Mouse (Mus musculus): ENCODE measurements at regions not wholly inside any gene's neighbourhood (a gene's known extent, or its start where the extent isn't known, plus 50 kb on each side); places are given as distances from the start of the nearest gene placed in this dataset.

- Histone ChIP-seq H3K4me3 (replicated peaks) (no peak overlapping the region), H3K36me3 (replicated peaks; ENCODE audit: low read length) (no peaks in the 10 kb centered on the region), H3K27me3 (replicated peaks) (no peaks in the 10 kb centered on the region), H3K4me1 (no peaks in the 10 kb centered on the region), H3K9me3 (no peaks in the 10 kb centered on the region)
- TF ChIP-seq GATA1 (IDR thresholded peaks at IDR 0.05; ENCODE audit: borderline replicate concordance, low read length) (no peak), FLI1 (IDR thresholded peaks at IDR 0.05; ENCODE audit: low read length) (no peak)
These were observed 547.4 kb downstream of the Nyap2 start for GRCm38 (mm10) chr1:81624141-81624540.

GRCm38 (mm10) chr1:81632704-81633103 lies 556.0 kb downstream of the Nyap2 start:
- Histone ChIP-seq H3K4me1 (no peaks in the 10 kb centered on the region), H3K4me3 (replicated peaks) (no peak overlapping the region), H3K9me3 (peaks cover 8% of the 10 kb centered on the region), H3K36me3 (replicated peaks; ENCODE audit: low read length) (no peaks in the 10 kb centered on the region), H3K27me3 (replicated peaks) (no peaks in the 10 kb centered on the region)
- TF ChIP-seq GATA1 (IDR thresholded peaks at IDR 0.05; ENCODE audit: borderline replicate concordance, low read length) (no peak), FLI1 (IDR thresholded peaks at IDR 0.05; ENCODE audit: low read length) (no peak)

GRCm38 (mm10) chr1:81637357-81637756 lies 560.6 kb downstream of the Nyap2 start:
- H3K9me3 ChIP-seq, result peaks cover 14% of the 10 kb centered on the region
- no peaks in the 10 kb centered on the region for H3K27me3 ChIP-seq (replicated peaks)
- no peak overlapping the region for H3K4me3 ChIP-seq (replicated peaks)
- H3K36me3 ChIP-seq (replicated peaks; ENCODE audit: low read length), result no peaks in the 10 kb centered on the region
- TF ChIP-seq FLI1 (IDR thresholded peaks at IDR 0.05; ENCODE audit: low read length) (no peak), GATA1 (IDR thresholded peaks at IDR 0.05; ENCODE audit: borderline replicate concordance, low read length) (no peak)
- H3K4me1 ChIP-seq, result no peaks in the 10 kb centered on the region

- no peak for TF ChIP-seq FLI1 (IDR thresholded peaks at IDR 0.05; ENCODE audit: low read length)
- TF ChIP-seq GATA1 (IDR thresholded peaks at IDR 0.05; ENCODE audit: borderline replicate concordance, low read length), result no peak
- Histone ChIP-seq H3K4me1 (no peaks in the 10 kb centered on the region), H3K4me3 (replicated peaks) (no peak overlapping the region), H3K9me3 (peaks cover 8% of the 10 kb centered on the region; the same call in 1 of the 2 replicates), H3K36me3 (replicated peaks; ENCODE audit: low read length) (no peaks in the 10 kb centered on the region), H3K27me3 (replicated peaks) (no peaks in the 10 kb centered on the region)
These were observed 576.4 kb downstream of the Nyap2 start for GRCm38 (mm10) chr1:81652990-81653717.

GRCm38 (mm10) chr1:81661245-81661644 lies 571.7 kb upstream of the Gm9747 start:
- Histone ChIP-seq H3K9me3 (0 out of 2 replicates have a peak, but pooled peaks cover 3% of the 10 kb centered on the region), H3K36me3 (replicated peaks; ENCODE audit: low read length) (no peaks in the 10 kb centered on the region), H3K4me1 (no peaks in the 10 kb centered on the region), H3K4me3 (replicated peaks) (no peak overlapping the region), H3K27me3 (replicated peaks) (no peaks in the 10 kb centered on the region)
- TF ChIP-seq GATA1 (IDR thresholded peaks at IDR 0.05; ENCODE audit: borderline replicate concordance, low read length), result no peak
- TF ChIP-seq FLI1 (IDR thresholded peaks at IDR 0.05; ENCODE audit: low read length), result no peak

GRCm38 (mm10) chr1:81671142-81671541 lies 561.8 kb upstream of the Gm9747 start:
- H3K9me3 ChIP-seq, result no peaks in the 10 kb centered on the region
- H3K27me3 ChIP-seq (replicated peaks), result no peaks in the 10 kb centered on the region
- TF ChIP-seq GATA1 (IDR thresholded peaks at IDR 0.05; ENCODE audit: borderline replicate concordance, low read length) (no peak), FLI1 (IDR thresholded peaks at IDR 0.05; ENCODE audit: low read length) (no peak)

GRCm38 (mm10) chr1:81671725-81672124 lies 561.2 kb upstream of the Gm9747 start:
- Histone ChIP-seq H3K9me3 (no peaks in the 10 kb centered on the region), H3K4me3 (replicated peaks) (no peak overlapping the region), H3K36me3 (replicated peaks; ENCODE audit: low read length) (no peaks in the 10 kb centered on the region), H3K4me1 (no peaks in the 10 kb centered on the region), H3K27me3 (replicated peaks) (no peaks in the 10 kb centered on the region)
- TF ChIP-seq GATA1 (IDR thresholded peaks at IDR 0.05; ENCODE audit: borderline replicate concordance, low read length), result no peak
- TF ChIP-seq FLI1 (IDR thresholded peaks at IDR 0.05; ENCODE audit: low read length), result no peak

More at GRCm38 (mm10) chr1:81671142-81671541, 561.8 kb upstream of the Gm9747 start:
- H3K4me3 ChIP-seq (replicated peaks), result no peak overlapping the region
- H3K36me3 ChIP-seq (replicated peaks; ENCODE audit: low read length), result no peaks in the 10 kb centered on the region
- no peaks in the 10 kb centered on the region for H3K4me1 ChIP-seq

- H3K4me1 ChIP-seq, result no peaks in the 10 kb centered on the region
- TF ChIP-seq GATA1 (IDR thresholded peaks at IDR 0.05; ENCODE audit: borderline replicate concordance, low read length) (no peak), FLI1 (IDR thresholded peaks at IDR 0.05; ENCODE audit: low read length) (no peak)
These were observed 557.2 kb upstream of the Gm9747 start for GRCm38 (mm10) chr1:81675576-81676342.

GRCm38 (mm10) chr1:81677768-81678400 lies 555.0 kb upstream of the Gm9747 start:
- no peak for TF ChIP-seq FLI1 (IDR thresholded peaks at IDR 0.05; ENCODE audit: low read length)
- H3K27me3 ChIP-seq (replicated peaks), result no peaks in the 10 kb centered on the region

More at GRCm38 (mm10) chr1:81675576-81676342, 557.2 kb upstream of the Gm9747 start:
- H3K36me3 ChIP-seq (replicated peaks; ENCODE audit: low read length), result no peaks in the 10 kb centered on the region
- H3K4me3 ChIP-seq (replicated peaks), result no peak overlapping the region
- peaks cover 7% of the 10 kb centered on the region for H3K9me3 ChIP-seq
- no peaks in the 10 kb centered on the region for H3K27me3 ChIP-seq (replicated peaks)

More at GRCm38 (mm10) chr1:81677768-81678400, 555.0 kb upstream of the Gm9747 start:
- H3K36me3 ChIP-seq (replicated peaks; ENCODE audit: low read length), result no peaks in the 10 kb centered on the region
- H3K4me3 ChIP-seq (replicated peaks), result no peak overlapping the region
- H3K4me1 ChIP-seq, result no peaks in the 10 kb centered on the region
- H3K9me3 ChIP-seq, result peaks cover 7% of the 10 kb centered on the region
